Comparison of ENCODE assay signal across 8 mouse cellular contexts in the genomic region with DNA sequence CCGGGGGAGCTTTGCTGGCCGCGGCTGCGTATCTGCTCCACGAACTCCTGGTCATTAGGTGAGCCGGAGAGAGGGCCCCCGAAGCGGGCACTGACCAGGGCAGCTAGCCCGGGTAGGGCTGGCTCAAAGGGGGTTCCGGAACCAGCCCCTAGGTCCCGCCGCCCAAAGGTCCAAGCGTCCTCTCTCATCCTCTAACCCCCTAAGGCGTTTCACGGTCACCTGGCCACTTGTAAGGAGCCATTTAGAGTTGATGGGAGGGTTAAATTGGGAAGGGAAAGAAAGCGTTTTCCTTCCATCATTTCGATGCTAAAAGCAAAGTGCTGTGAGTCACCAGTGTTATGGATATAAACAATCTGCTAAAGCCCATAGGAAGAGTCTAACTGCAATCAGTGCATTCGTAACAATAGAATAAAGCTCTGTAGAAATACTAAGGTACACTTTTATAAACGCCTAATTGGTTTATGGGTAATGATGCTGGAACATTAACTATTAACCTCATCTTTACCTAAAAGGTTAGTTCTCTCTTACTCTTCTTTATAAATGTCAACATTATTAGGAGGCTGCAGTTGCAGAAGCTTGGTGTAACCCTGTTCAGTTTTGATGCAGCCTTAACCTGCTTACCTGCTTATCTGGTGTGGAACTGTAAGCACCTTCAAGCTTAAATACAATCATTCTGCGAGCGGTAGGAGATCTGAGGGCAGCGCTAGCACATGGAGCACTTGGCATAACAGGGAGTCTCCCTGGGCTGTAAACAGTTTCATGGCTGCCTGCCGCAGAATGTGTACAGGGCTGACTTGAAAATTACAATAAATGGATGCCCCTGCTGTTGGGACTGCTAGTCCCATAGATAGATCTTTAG. TPM values are rescaled to one million over a fixed set of nuclear protein-coding genes. Genes with fewer than 3 reads are reported as not detected.
DNase-seq lines count a peak whose midpoint lies in the region; ATAC-seq and TF ChIP-seq lines count a peak whose summit lies in the region.

No protein-coding gene starts in this region.

- intact Hi-C loops in left cerebral cortex, postnatal 4 days (cut with DNase I), result no loop called here

- no peaks in the 10 kb centered on the region for H3K36me3 ChIP-seq in heart, postnatal 0 days (replicated peaks; ENCODE audit: control insufficient read depth, insufficient read depth, low read length)
- no peaks in the 10 kb centered on the region; the same call in 1 of the 2 replicates for H3K36me3 ChIP-seq in midbrain, embryonic 11.5 days (ENCODE audit: control insufficient read depth, insufficient read depth, low read length)

- peak; percentile 27 for DNase-seq in left cerebral cortex, postnatal 4 days
- DNase-seq in left cerebral cortex, adult 18-20 months (ENCODE audit: low spot score in 2 of 2), result no peak
- DNase-seq in cerebellum, postnatal 14 days, result peak; percentile 55 to 73
- DNase-seq in heart, postnatal 0 days (ENCODE audit: low spot score), result no peak
- peak; percentile 90 for DNase-seq in midbrain, embryonic 11.5 days (ENCODE audit: low spot score, missing footprints)
- no peak for DNase-seq in spleen, adult 18-20 months
- DNase-seq in adrenal gland, adult 18-20 months (ENCODE audit: low spot score in 2 of 2), result no peak

- ATAC-seq in heart, postnatal 0 days (ENCODE audit: insufficient read depth, low read depth), result 0 out of 2 replicates have a peak, but pooled peaks have one; percentile 19
- ATAC-seq in midbrain, embryonic 11.5 days (ENCODE audit: low FRiP score), result peak; percentile 57
- no peak for ATAC-seq in megakaryocyte progenitor cell, adult 5-6 weeks (replicated peaks; ENCODE audit: poor library complexity)

- H3K4me3 ChIP-seq in heart, postnatal 0 days (ENCODE audit: low read depth, low read length), result peak overlapping the region; percentile 72
- peak overlapping the region; percentile 76 for H3K4me3 ChIP-seq in midbrain, embryonic 11.5 days (ENCODE audit: low read depth, low read length)

- no peaks in the 10 kb centered on the region for H3K27me3 ChIP-seq in heart, postnatal 0 days (ENCODE audit: control insufficient read depth, insufficient read depth, low read length)
- H3K27me3 ChIP-seq in midbrain, embryonic 11.5 days (ENCODE audit: control insufficient read depth, insufficient read depth, low read length), result no peaks in the 10 kb centered on the region

- WGBS in heart, postnatal 0 days, result 15% methylated on average over 23 of the region's 23 CpGs
- WGBS in midbrain, embryonic 11.5 days, result 19% methylated on average over 23 of the region's 23 CpGs

- peaks cover 5% of the 10 kb centered on the region; the same call in 1 of the 2 replicates for H3K4me1 ChIP-seq in heart, postnatal 0 days (ENCODE audit: control insufficient read depth, insufficient read depth)
- peaks cover 13% of the 10 kb centered on the region; the same call in 1 of the 2 replicates for H3K4me1 ChIP-seq in midbrain, embryonic 11.5 days (ENCODE audit: control insufficient read depth, insufficient read depth, low read length)

- H3K4me2 ChIP-seq in heart, postnatal 0 days (ENCODE audit: low read depth, low read length), result peak overlapping the region; percentile 99
- H3K4me2 ChIP-seq in midbrain, embryonic 11.5 days, result peak overlapping the region; percentile 85

- peak overlapping the region; percentile 68 for H3K9ac ChIP-seq in heart, postnatal 0 days (replicated peaks; ENCODE audit: low read depth, low read length)
- H3K9ac ChIP-seq in midbrain, embryonic 11.5 days (ENCODE audit: low read length), result peak overlapping the region; percentile 99

- TF ChIP-seq CTCF in heart, postnatal 0 days (IDR thresholded peaks at IDR 0.05; ENCODE audit: low read depth), result no peak

- TF ChIP-seq EP300 in heart, postnatal 0 days (IDR thresholded peaks at IDR 0.05; ENCODE audit: low read depth), result no peak

- no peaks in the 10 kb centered on the region for H3K9me3 ChIP-seq in heart, postnatal 0 days (replicated peaks; ENCODE audit: control insufficient read depth, low read length)
- no peaks in the 10 kb centered on the region for H3K9me3 ChIP-seq in midbrain, embryonic 11.5 days (ENCODE audit: control insufficient read depth, low read length)

- peak overlapping the region; percentile 23; the same call in 1 of the 2 replicates for H3K27ac ChIP-seq in heart, postnatal 0 days (ENCODE audit: low read depth)
- H3K27ac ChIP-seq in midbrain, embryonic 11.5 days (ENCODE audit: low read depth, low read length), result peak overlapping the region; percentile 80

RNA-seq across cellular contexts. Expression of a gene that starts 0.9 kb away (rescaled TPM):
- total RNA-seq in left cerebral cortex, postnatal 4 days (2021), result 100 to 1,000 TPM; 113 to 116 TPM
- 10 to 100 TPM; 62.0 to 65.5 TPM for total RNA-seq in left cerebral cortex, adult 18-20 months (2021)
- total RNA-seq in heart, postnatal 0 days (2014; rRNA removed; ENCODE audit: low replicate concordance), result 1.8 and 2.4 TPM in 2 replicates
- polyA plus RNA-seq in heart, postnatal 0 days (2015; fragmentation: Nextera tagmentation; extraction: Ambion mirVana), result 0.40 and 0.43 TPM in 2 replicates
- polyA plus RNA-seq in midbrain, embryonic 11.5 days (2014; fragmentation: Nextera tagmentation; extraction: Ambion mirVana), result 20.9 and 21.4 TPM in 2 replicates
- total RNA-seq in megakaryocyte progenitor cell, adult 5-6 weeks (2015), result not detected in 2 replicates
- 0.17 TPM in 1 of 2 replicates, not detected in the other for total RNA-seq in megakaryocyte progenitor cell, adult 5-6 weeks (2017)
- 1 to 10 TPM; 4.5 to 5.6 TPM for total RNA-seq in adrenal gland, adult 18-20 months (2021)

RNA-seq across cellular contexts. Expression of a gene that starts 52.5 kb away (rescaled TPM):
- 10 to 100 TPM; 14.4 to 15.1 TPM for total RNA-seq in left cerebral cortex, postnatal 4 days (2021)
- total RNA-seq in left cerebral cortex, adult 18-20 months (2021), result 10 to 100 TPM; 12.0 to 15.2 TPM
- 18.8 and 23.3 TPM in 2 replicates for total RNA-seq in heart, postnatal 0 days (2014; rRNA removed; ENCODE audit: low replicate concordance)
- polyA plus RNA-seq in heart, postnatal 0 days (2015; fragmentation: Nextera tagmentation; extraction: Ambion mirVana), result 39.7 and 40.0 TPM in 2 replicates
- polyA plus RNA-seq in midbrain, embryonic 11.5 days (2014; fragmentation: Nextera tagmentation; extraction: Ambion mirVana), result 11.2 and 13.3 TPM in 2 replicates
- total RNA-seq in megakaryocyte progenitor cell, adult 5-6 weeks (2015), result 4.7 and 8.2 TPM in 2 replicates
- total RNA-seq in megakaryocyte progenitor cell, adult 5-6 weeks (2017), result 10.5 and 14.0 TPM in 2 replicates
- total RNA-seq in adrenal gland, adult 18-20 months (2021), result 10 to 100 TPM; 12.2 to 15.4 TPM

Comparison
In these comparisons a context has a peak if more than half of its experiments do, and no peak if none do; other contexts are left out.
1. DNase-seq: peak in left cerebral cortex, postnatal 4 days (single experiment), cerebellum, postnatal 14 days (2 of 2) and midbrain, embryonic 11.5 days (single experiment); none in left cerebral cortex, adult 18-20 months (0 of 2), heart, postnatal 0 days (single experiment), spleen, adult 18-20 months (0 of 2) and adrenal gland, adult 18-20 months (0 of 2).
2. RNA of a gene that starts 0.9 kb away (total RNA-seq): 113 to 116 TPM in left cerebral cortex, postnatal 4 days and 62.0 to 65.5 TPM in left cerebral cortex, adult 18-20 months; 4.5 to 5.6 TPM in adrenal gland, adult 18-20 months, 1.8 to 2.4 TPM in heart, postnatal 0 days and 0.17 TPM in megakaryocyte progenitor cell, adult 5-6 weeks; every median in the first group is over 4 times any median in the second.